Mouse (Mus musculus) hindbrain, embryonic 14.5 days (tissue): ENCODE data around the gene Prr5. TPM values are rescaled to one million over a fixed set of nuclear protein-coding genes. Genes with fewer than 3 reads are reported as not detected.
A peak's percentile ranks its signal among the peaks of the same experiment; 100 is the strongest.

Experiments used
- ATAC-seq: fragments of 200-750 bp; cut with Nextera tagmentation; 2 replicates; pipeline ENCODE4 v1.8.0; 2017; ENCODE audit warnings: moderate number of reproducible peaks, mild to moderate bottlenecking, moderate TSS enrichment, moderate library complexity; ENCODE audit not compliant: low FRiP score
- DNase-seq: peaks from one replicate; pipeline ENCODE4 v3.0.0-alpha.2; 2015; ENCODE audit warnings: low spot score
- H3K27ac ChIP-seq: fragments of 300-500 bp; sonication (generic); 2 replicates; pipeline ENCODE4 v1.5.1; 2014; ENCODE audit warnings: mild to moderate bottlenecking, moderate library complexity
- H3K27me3 ChIP-seq: fragments of 300-500 bp; sonication (generic); 2 replicates; pipeline ENCODE4 v1.6.1; 2014; ENCODE audit warnings: mild to moderate bottlenecking, low read length, mixed read lengths; ENCODE audit not compliant: control insufficient read depth, insufficient read depth
- H3K36me3 ChIP-seq: fragments of 300-500 bp; sonication (generic); replicated peaks from 2 replicates; pipeline ENCODE4 v1.6.1; 2014; ENCODE audit not compliant: control insufficient read depth, insufficient read depth
- H3K4me1 ChIP-seq: fragments of 300-500 bp; sonication (generic); replicated peaks from 2 replicates; pipeline ENCODE4 v1.6.1; 2014; ENCODE audit warnings: antibody characterized with exemption, low read length, mixed read lengths; ENCODE audit not compliant: control insufficient read depth, insufficient read depth
- H3K4me2 ChIP-seq: fragments of 300-500 bp; sonication (generic); replicated peaks from 2 replicates; pipeline ENCODE4 v1.6.1; 2014; ENCODE audit warnings: mild to moderate bottlenecking, moderate library complexity
- H3K4me3 ChIP-seq: fragments of 300-500 bp; sonication (generic); replicated peaks from 2 replicates; pipeline ENCODE4 v1.5.1; 2014; ENCODE audit warnings: mild to moderate bottlenecking, low read length
- H3K9ac ChIP-seq: fragments of 300-500 bp; sonication (generic); 2 replicates; pipeline ENCODE4 v1.6.1; 2014
- H3K9me3 ChIP-seq: fragments of 300-500 bp; sonication (generic); 2 replicates; pipeline ENCODE4 v1.6.1; 2016; ENCODE audit warnings: low read length; ENCODE audit not compliant: control insufficient read depth
- WGBS: fragments of 180-500 bp; shearing (Covaris S2); extraction: QIAGEN DNeasy Blood & Tissue Kit; methylation state at CpG from one replicate; pipeline ENCODE4 v1.1.7; 2014; 5-methylcytosine and 5-hydroxymethylcytosine counted together
- polyA plus RNA-seq: library from polyadenylated mRNA; unstranded; fragments of >200 nt; fragmentation: Nextera tagmentation; extraction: Ambion mirVana; gene quantifications from 2 replicates; pipeline ENCODE4 v1.2.1, GENCODE M21; 2014

Prr5 gene
- polyA plus RNA-seq, 1 experiment from 2014 or later = 27.1 TPM

DNA sequence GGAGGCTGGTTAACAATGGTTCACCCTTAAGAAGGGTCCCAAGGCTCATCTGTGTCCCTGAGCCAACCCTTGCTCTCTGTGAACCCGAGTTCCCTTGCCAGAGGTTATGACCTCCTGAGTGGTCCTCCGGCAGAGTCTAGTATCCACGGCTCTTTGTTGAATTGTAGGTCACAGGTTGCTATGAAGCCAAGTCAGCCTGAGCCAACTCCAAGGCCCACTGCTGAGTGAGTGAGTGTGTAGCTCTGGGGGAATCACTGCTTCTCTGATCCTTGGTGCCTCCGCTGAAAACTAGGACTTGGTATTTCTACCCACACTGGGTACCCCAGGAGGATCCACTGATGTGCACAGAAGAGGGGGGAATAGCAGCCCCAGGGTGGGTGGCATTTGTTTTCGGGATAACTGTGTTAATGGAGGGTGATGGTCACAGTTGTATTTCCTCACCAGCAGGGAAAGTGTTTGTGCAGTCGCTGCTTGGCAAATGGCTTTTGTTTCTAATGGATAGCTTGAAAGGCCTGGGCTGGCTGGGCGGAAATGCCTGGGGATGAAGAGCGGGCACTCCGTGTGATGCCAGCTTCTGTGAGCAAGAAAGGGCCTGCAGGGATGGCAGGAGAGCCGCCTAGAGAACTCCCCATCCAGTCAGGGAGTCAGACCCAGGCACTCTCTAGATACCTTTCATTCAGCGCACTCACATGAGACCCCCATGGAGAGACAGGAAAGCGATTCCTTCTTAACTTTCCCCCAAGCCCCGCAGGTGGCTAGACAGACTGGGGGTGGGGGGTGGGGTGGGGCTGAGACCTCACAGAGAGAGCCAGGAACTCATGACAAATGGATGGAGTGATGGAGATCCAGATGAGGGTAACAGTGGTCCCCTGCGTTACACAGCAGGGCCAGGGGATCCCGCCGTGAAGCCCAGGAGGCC lies 4.6 kb upstream of the Prr5 start:
- H3K4me2 ChIP-seq = peak overlapping the region; percentile 87
- H3K36me3 ChIP-seq = no peaks in the 10 kb centered on the region
- ATAC-seq (no peak; the same call in 1 of the 2 replicates), DNase-seq (no peak)
- H3K27me3 ChIP-seq = no peaks in the 10 kb centered on the region
- H3K9me3 ChIP-seq = no peaks in the 10 kb centered on the region
- 17% methylated on average over 16 of the region's 16 CpGs for WGBS
- peak overlapping the region; percentile 47; the same call in 1 of the 2 replicates for H3K27ac ChIP-seq
- H3K9ac ChIP-seq = peak overlapping the region; percentile 69
- peaks cover 39% of the 10 kb centered on the region for H3K4me1 ChIP-seq
- peak overlapping the region; percentile 54 for H3K4me3 ChIP-seq

DNA sequence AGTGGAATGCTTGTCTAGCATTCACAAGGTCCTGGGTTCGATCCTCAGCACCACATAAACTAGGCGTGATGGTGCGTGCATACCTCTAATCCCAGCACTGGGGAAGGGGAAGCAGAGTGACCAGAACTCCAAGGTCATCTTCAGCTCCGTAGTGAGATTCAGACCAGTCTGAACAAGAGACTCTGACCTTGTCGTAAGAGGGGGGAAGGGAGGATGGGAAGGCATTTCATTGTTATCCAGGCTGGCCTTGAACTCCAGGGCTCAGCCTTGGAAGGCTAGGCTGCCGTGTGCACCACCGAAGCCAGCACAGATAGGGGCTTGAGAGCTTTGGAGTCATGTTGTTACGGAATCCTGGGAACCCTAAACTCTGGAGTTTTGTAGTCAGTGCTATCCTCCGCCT lies 3.8 kb upstream of the Prr5 start:
- 58% methylated on average over 9 of the region's 9 CpGs for WGBS
- H3K27ac ChIP-seq = no peak overlapping the region
- H3K9me3 ChIP-seq = no peaks in the 10 kb centered on the region
- ATAC-seq (no peak), DNase-seq (no peak)
- no peak overlapping the region for H3K9ac ChIP-seq
- H3K4me1 ChIP-seq = peaks cover 39% of the 10 kb centered on the region
- H3K27me3 ChIP-seq = no peaks in the 10 kb centered on the region
- H3K4me3 ChIP-seq = no peak overlapping the region
- no peaks in the 10 kb centered on the region for H3K36me3 ChIP-seq
- H3K4me2 ChIP-seq = peak overlapping the region; percentile 87; the same call in 1 of the 2 replicates

DNA sequence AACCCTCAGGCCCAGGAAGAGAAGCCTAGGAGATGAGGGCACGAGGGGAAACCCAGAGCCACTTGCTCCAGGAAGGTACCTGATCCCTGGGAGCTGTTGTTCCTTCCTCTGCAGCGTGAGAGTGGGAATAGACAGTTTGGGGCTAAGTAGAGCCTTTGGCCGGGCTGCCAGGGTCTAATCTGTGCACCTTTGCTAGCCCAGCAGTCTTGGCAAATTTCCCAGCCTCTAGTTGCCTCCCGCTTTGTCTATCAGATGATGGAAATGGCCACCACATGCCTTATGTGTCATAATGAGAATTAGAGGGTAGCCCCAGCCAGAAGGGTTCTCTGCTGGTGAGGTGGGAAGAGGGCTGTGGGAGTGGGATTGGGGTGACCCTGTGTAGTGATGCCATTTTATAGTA lies 3.4 kb upstream of the Prr5 start:
- Histone ChIP-seq H3K4me3 (no peak overlapping the region), H3K36me3 (no peaks in the 10 kb centered on the region), H3K9me3 (no peaks in the 10 kb centered on the region), H3K27ac (no peak overlapping the region), H3K27me3 (no peaks in the 10 kb centered on the region), H3K4me1 (peaks cover 39% of the 10 kb centered on the region), H3K4me2 (no peak overlapping the region), H3K9ac (no peak overlapping the region)
- ATAC-seq = no peak
- WGBS = 49% methylated on average over 4 of the region's 4 CpGs
- DNase-seq = no peak

DNA sequence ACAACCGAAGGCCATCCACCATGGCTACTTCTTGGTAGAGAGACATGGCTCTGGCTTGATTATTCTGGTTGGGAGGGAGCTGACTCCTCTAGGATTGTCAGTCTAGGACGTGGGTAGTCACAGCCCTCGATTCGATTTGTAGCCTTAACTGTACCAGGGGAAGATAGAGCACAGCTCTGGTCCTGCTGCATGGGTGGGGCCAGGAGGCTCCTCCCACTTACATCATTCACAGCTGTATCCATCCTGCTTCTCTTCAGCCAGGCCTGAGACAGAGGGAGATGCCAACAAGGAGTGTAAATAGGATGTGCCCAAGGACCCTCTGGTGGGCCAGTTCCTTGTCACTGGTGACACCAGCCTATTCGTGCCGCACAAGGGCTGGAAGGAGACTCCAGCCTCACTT lies 1.8 kb upstream of the Prr5 start:
- H3K4me3 ChIP-seq = no peak overlapping the region
- no peak overlapping the region for H3K9ac ChIP-seq
- H3K4me1 ChIP-seq = peaks cover 34% of the 10 kb centered on the region
- H3K9me3 ChIP-seq = no peaks in the 10 kb centered on the region
- no peak for ATAC-seq
- no peaks in the 10 kb centered on the region for H3K36me3 ChIP-seq
- no peak overlapping the region for H3K4me2 ChIP-seq
- no peak for DNase-seq
- H3K27ac ChIP-seq = no peak overlapping the region
- 84% methylated on average over 6 of the region's 6 CpGs for WGBS
- no peaks in the 10 kb centered on the region for H3K27me3 ChIP-seq

DNA sequence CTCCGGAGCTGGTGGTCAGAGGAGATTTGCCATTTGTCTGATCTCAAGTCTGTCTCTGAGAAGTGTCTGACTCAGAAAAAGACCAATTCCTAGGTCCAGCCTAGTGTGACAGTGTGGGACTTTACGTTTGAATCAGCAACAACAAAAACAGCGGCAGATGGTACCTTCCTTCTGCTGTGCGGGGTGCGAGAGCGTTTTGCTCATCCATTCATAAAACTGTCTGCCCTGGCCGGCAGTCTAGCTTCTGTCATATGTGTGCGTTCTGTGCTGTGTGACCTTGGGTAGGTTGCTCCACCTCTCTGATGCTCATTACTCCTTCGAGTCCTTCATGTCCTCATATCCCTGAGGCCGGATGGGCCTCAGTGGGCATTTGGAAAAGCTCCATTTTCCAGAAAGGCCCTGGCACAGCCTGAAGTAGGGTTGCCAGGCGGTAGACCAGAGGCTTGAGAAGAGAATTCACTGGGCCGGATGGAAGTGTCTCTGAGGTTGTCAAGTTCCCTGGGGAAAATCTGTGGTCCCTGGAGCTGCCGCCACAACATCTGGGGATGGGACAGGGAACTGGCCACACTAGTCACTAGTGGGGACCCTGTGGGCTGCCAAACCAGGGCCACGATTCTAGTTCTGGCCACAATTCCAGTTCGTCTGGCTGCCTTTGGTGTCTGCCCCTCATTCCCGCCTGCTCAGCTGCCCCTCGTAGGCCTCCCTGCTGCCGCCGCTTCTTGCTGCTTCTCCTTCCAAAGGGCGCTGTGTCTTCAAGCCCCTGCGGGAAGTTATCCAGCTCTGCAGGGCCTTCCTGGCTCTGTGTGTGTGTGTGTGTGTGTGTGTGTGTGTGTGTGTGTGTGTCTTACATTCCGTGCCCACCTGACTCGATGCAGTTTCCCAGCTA lies 594 bp downstream of the Prr5 start:
- Histone ChIP-seq H3K9me3 (no peaks in the 10 kb centered on the region), H3K4me2 (no peak overlapping the region), H3K27me3 (no peaks in the 10 kb centered on the region), H3K4me1 (peaks cover 10% of the 10 kb centered on the region), H3K4me3 (no peak overlapping the region), H3K27ac (no peak overlapping the region), H3K36me3 (no peaks in the 10 kb centered on the region), H3K9ac (no peak overlapping the region)
- WGBS = 77% methylated on average over 23 of the region's 23 CpGs
- DNase-seq = no peak
- no peak for ATAC-seq

DNA sequence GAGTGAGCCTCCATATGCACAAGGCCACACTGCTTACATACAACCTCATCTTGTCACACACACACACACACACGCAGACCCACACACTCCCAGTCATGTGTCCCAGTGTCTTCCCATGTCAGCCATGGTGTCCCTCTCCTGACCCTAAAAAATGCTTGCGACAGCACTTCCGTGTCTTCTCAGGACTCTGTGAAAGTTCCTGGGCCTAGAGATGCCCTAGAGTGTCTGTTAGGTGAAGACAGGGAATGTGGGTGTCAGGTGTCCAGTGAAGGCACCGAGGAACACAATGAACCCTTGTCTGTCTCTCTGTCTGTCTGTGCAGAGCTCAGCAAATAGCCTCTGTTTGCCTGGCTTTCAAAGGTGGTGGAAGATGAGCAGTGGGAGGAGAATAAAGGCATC lies 1.2 kb downstream of the Prr5 start:
- DNase-seq = no peak
- 0 out of 2 replicates have a peak, but pooled peaks cover 4% of the 10 kb centered on the region for H3K4me1 ChIP-seq
- no peak overlapping the region for H3K4me3 ChIP-seq
- ATAC-seq = no peak
- H3K27me3 ChIP-seq = no peaks in the 10 kb centered on the region
- H3K36me3 ChIP-seq = no peaks in the 10 kb centered on the region
- H3K4me2 ChIP-seq = no peak overlapping the region
- no peak overlapping the region for H3K27ac ChIP-seq
- no peak overlapping the region for H3K9ac ChIP-seq
- no peaks in the 10 kb centered on the region for H3K9me3 ChIP-seq
- 86% methylated on average over 4 of the region's 4 CpGs for WGBS

DNA sequence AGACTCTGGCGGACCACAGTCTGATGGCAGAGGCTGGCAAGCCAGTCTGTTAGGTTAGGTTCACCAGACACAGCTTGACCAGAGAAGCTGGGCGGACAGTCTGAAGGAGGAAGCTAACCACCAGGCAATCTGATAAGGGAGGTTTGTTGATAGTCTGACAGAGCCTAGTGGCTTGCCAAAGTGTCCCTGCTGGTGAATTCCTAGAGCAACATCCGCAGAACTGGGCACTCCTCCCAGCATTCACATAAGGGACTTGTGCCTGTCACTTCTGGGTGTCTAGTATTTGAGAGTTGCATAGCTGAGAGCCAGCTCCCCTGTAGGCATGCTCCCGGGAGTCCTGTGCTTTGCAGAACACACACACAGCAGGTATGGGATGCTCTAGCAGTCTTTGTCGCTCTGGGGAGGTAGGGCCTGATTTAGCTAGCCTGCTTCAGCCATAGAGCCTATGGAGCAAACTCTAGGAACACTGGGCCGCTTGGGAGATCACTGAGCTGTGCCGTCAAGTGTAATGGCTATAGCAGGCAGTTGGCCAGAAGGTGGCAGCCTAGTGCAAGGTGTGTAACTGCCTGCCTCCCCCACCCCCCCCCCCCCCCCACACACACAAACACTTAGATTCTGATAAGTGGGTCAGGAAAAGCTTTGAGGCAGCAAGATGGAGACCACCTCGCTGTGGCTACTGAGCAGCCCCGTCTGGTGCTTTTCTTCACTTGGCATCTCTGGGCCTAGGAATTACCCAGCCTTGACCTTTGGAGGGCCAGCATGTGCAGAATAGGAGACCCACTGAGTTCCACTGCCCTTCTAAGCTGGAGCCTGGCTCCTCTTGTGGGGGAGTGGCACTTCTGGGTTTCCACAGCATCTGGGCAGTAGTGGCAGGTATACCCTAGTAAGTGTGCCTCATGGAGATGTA lies 2.2 kb downstream of the Prr5 start:
- WGBS = 50% methylated on average over 9 of the region's 9 CpGs

DNA sequence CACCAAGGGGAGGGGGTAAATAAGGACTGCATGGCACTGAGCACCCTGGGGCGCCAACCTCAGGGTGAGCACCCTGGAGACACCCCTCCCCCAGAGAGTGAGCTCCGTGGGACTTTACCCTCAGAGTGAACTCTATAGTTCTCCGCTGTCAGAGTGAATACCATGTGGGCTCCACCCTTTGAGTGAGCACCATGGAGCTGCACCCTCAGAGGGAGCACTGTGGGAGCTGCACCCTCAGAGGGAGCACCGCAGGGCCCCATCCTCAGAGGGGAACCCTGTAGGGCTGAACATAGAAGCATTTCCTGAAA lies 2.8 kb downstream of the Prr5 start:
- ATAC-seq (0 out of 2 replicates have a peak, but pooled peaks have one; percentile 22), DNase-seq (no peak)
- Histone ChIP-seq H3K36me3 (no peaks in the 10 kb centered on the region), H3K9ac (no peak overlapping the region), H3K27ac (no peak overlapping the region), H3K4me1 (no peaks in the 10 kb centered on the region), H3K4me2 (no peak overlapping the region), H3K9me3 (no peaks in the 10 kb centered on the region), H3K4me3 (no peak overlapping the region), H3K27me3 (no peaks in the 10 kb centered on the region)
- 90% methylated on average over 4 of the region's 4 CpGs for WGBS

More for the DNA sequence above, 2.2 kb downstream of the Prr5 start:
- Histone ChIP-seq H3K9me3 (no peaks in the 10 kb centered on the region), H3K27me3 (no peaks in the 10 kb centered on the region), H3K9ac (no peak overlapping the region), H3K4me1 (no peaks in the 10 kb centered on the region), H3K4me2 (no peak overlapping the region), H3K27ac (no peak overlapping the region), H3K36me3 (no peaks in the 10 kb centered on the region), H3K4me3 (no peak overlapping the region)
- DNase-seq (no peak), ATAC-seq (no peak)
